Mouse (Mus musculus): ENCODE measurements at regions not wholly inside any gene's neighbourhood (a gene's known extent, or its start where the extent isn't known, plus 50 kb on each side); places are given as distances from the start of the nearest gene placed in this dataset.

- Histone ChIP-seq H3K4me3 (ENCODE audit: low read depth, low read length) (no peak overlapping the region), H3K4me2 (ENCODE audit: low read depth, severe bottlenecking) (no peak overlapping the region), H3K36me3 (ENCODE audit: control insufficient read depth, insufficient read depth, low read length) (no peaks in the 10 kb centered on the region), H3K9me3 (ENCODE audit: control insufficient read depth, low read length) (no peaks in the 10 kb centered on the region), H3K27ac (replicated peaks; ENCODE audit: low read depth, low read length) (no peak overlapping the region), H3K4me1 (ENCODE audit: control insufficient read depth, insufficient read depth, low read length) (peaks cover 7% of the 10 kb centered on the region; the same call in 1 of the 2 replicates), H3K9ac (ENCODE audit: low read length) (no peak overlapping the region), H3K27me3 (ENCODE audit: control insufficient read depth, insufficient read depth, low read length) (no peaks in the 10 kb centered on the region; the same call in 1 of the 2 replicates)
- DNase-seq (ENCODE audit: low spot score) (no peak), ATAC-seq (ENCODE audit: insufficient number of reproducible peaks, low FRiP score, low TSS enrichment, low read depth) (no peak)
- WGBS = 42% methylated on average over 12 of the region's 12 CpGs
Observed at GRCm38 (mm10) chr5:112002856-112003660, 249.3 kb downstream of the Cryba4 start.

- 69% methylated on average over 3 of the region's 3 CpGs for WGBS
- Histone ChIP-seq H3K36me3 (ENCODE audit: control insufficient read depth, insufficient read depth, low read length) (no peaks in the 10 kb centered on the region), H3K27me3 (ENCODE audit: control insufficient read depth, insufficient read depth, low read length) (peaks cover 4% of the 10 kb centered on the region; the same call in 1 of the 2 replicates)
Observed at GRCm38 (mm10) chr5:112004041-112004440, 248.3 kb downstream of the Cryba4 start.

GRCm38 (mm10) chr5:112012505-112013164 lies 239.7 kb downstream of the Cryba4 start:
- Histone ChIP-seq H3K4me1 (ENCODE audit: control insufficient read depth, insufficient read depth, low read length) (0 out of 2 replicates have a peak, but pooled peaks cover 7% of the 10 kb centered on the region), H3K27ac (replicated peaks; ENCODE audit: low read depth, low read length) (no peak overlapping the region), H3K27me3 (ENCODE audit: control insufficient read depth, insufficient read depth, low read length) (peaks cover 11% of the 10 kb centered on the region; the same call in 1 of the 2 replicates), H3K9me3 (ENCODE audit: control insufficient read depth, low read length) (no peaks in the 10 kb centered on the region), H3K36me3 (ENCODE audit: control insufficient read depth, insufficient read depth, low read length) (no peaks in the 10 kb centered on the region), H3K4me3 (ENCODE audit: low read depth, low read length) (no peak overlapping the region), H3K4me2 (ENCODE audit: low read depth, severe bottlenecking) (no peak overlapping the region), H3K9ac (ENCODE audit: low read length) (no peak overlapping the region)
- DNase-seq (ENCODE audit: low spot score) = no peak
- 25% methylated on average over 9 of the region's 9 CpGs for WGBS
- no peak for ATAC-seq (ENCODE audit: insufficient number of reproducible peaks, low FRiP score, low TSS enrichment, low read depth)

More at GRCm38 (mm10) chr5:112004041-112004440, 248.3 kb downstream of the Cryba4 start:
- H3K4me1 ChIP-seq (ENCODE audit: control insufficient read depth, insufficient read depth, low read length) = peaks cover 7% of the 10 kb centered on the region; the same call in 1 of the 2 replicates
- ATAC-seq (ENCODE audit: insufficient number of reproducible peaks, low FRiP score, low TSS enrichment, low read depth) (no peak), DNase-seq (ENCODE audit: low spot score) (no peak)
- no peak overlapping the region for H3K27ac ChIP-seq (replicated peaks; ENCODE audit: low read depth, low read length)
- H3K9me3 ChIP-seq (ENCODE audit: control insufficient read depth, low read length) = no peaks in the 10 kb centered on the region
- H3K4me3 ChIP-seq (ENCODE audit: low read depth, low read length) = no peak overlapping the region
- no peak overlapping the region for H3K9ac ChIP-seq (ENCODE audit: low read length)
- H3K4me2 ChIP-seq (ENCODE audit: low read depth, severe bottlenecking) = no peak overlapping the region

GRCm38 (mm10) chr5:112018925-112019324 lies 233.4 kb downstream of the Cryba4 start:
- H3K27ac ChIP-seq (replicated peaks; ENCODE audit: low read depth, low read length) = no peak overlapping the region
- H3K4me1 ChIP-seq (ENCODE audit: control insufficient read depth, insufficient read depth, low read length) = 0 out of 2 replicates have a peak, but pooled peaks cover 4% of the 10 kb centered on the region
- no peak for DNase-seq (ENCODE audit: low spot score)
- H3K4me2 ChIP-seq (ENCODE audit: low read depth, severe bottlenecking) = no peak overlapping the region
- H3K27me3 ChIP-seq (ENCODE audit: control insufficient read depth, insufficient read depth, low read length) = no peaks in the 10 kb centered on the region
- 79% methylated on average over 7 of the region's 7 CpGs for WGBS
- ATAC-seq (ENCODE audit: insufficient number of reproducible peaks, low FRiP score, low TSS enrichment, low read depth) = no peak
- no peaks in the 10 kb centered on the region for H3K36me3 ChIP-seq (ENCODE audit: control insufficient read depth, insufficient read depth, low read length)
- H3K9ac ChIP-seq (ENCODE audit: low read length) = no peak overlapping the region
- H3K9me3 ChIP-seq (ENCODE audit: control insufficient read depth, low read length) = no peaks in the 10 kb centered on the region
- no peak overlapping the region for H3K4me3 ChIP-seq (ENCODE audit: low read depth, low read length)

GRCm38 (mm10) chr5:112020882-112021281 lies 231.4 kb downstream of the Cryba4 start:
- Histone ChIP-seq H3K9me3 (ENCODE audit: control insufficient read depth, low read length) (no peaks in the 10 kb centered on the region), H3K4me2 (ENCODE audit: low read depth, severe bottlenecking) (no peak overlapping the region), H3K27me3 (ENCODE audit: control insufficient read depth, insufficient read depth, low read length) (no peaks in the 10 kb centered on the region), H3K4me3 (ENCODE audit: low read depth, low read length) (no peak overlapping the region), H3K27ac (replicated peaks; ENCODE audit: low read depth, low read length) (no peak overlapping the region), H3K4me1 (ENCODE audit: control insufficient read depth, insufficient read depth, low read length) (no peaks in the 10 kb centered on the region), H3K36me3 (ENCODE audit: control insufficient read depth, insufficient read depth, low read length) (no peaks in the 10 kb centered on the region), H3K9ac (ENCODE audit: low read length) (no peak overlapping the region)
- DNase-seq (ENCODE audit: low spot score) = no peak
- WGBS = 67% methylated on average over 2 of the region's 2 CpGs
- no peak for ATAC-seq (ENCODE audit: insufficient number of reproducible peaks, low FRiP score, low TSS enrichment, low read depth)

GRCm38 (mm10) chr5:112029955-112030354 lies 222.4 kb downstream of the Cryba4 start:
- Histone ChIP-seq H3K4me2 (ENCODE audit: low read depth, severe bottlenecking) (no peak overlapping the region), H3K4me3 (ENCODE audit: low read depth, low read length) (no peak overlapping the region), H3K4me1 (ENCODE audit: control insufficient read depth, insufficient read depth, low read length) (peaks cover 7% of the 10 kb centered on the region), H3K36me3 (ENCODE audit: control insufficient read depth, insufficient read depth, low read length) (no peaks in the 10 kb centered on the region), H3K9ac (ENCODE audit: low read length) (no peak overlapping the region), H3K9me3 (ENCODE audit: control insufficient read depth, low read length) (no peaks in the 10 kb centered on the region), H3K27me3 (ENCODE audit: control insufficient read depth, insufficient read depth, low read length) (no peaks in the 10 kb centered on the region), H3K27ac (replicated peaks; ENCODE audit: low read depth, low read length) (no peak overlapping the region)
- ATAC-seq (ENCODE audit: insufficient number of reproducible peaks, low FRiP score, low TSS enrichment, low read depth) (no peak), DNase-seq (ENCODE audit: low spot score) (no peak)
- WGBS = 51% methylated on average over 11 of the region's 11 CpGs

- H3K4me2 ChIP-seq (ENCODE audit: low read depth, severe bottlenecking) = no peak overlapping the region
- H3K9ac ChIP-seq (ENCODE audit: low read length) = no peak overlapping the region
- no peak overlapping the region for H3K4me3 ChIP-seq (ENCODE audit: low read depth, low read length)
- no peaks in the 10 kb centered on the region for H3K36me3 ChIP-seq (ENCODE audit: control insufficient read depth, insufficient read depth, low read length)
- no peak for ATAC-seq (ENCODE audit: insufficient number of reproducible peaks, low FRiP score, low TSS enrichment, low read depth)
- H3K4me1 ChIP-seq (ENCODE audit: control insufficient read depth, insufficient read depth, low read length) = peaks cover 6% of the 10 kb centered on the region
- no peak overlapping the region for H3K27ac ChIP-seq (replicated peaks; ENCODE audit: low read depth, low read length)
- DNase-seq (ENCODE audit: low spot score) = no peak
- H3K9me3 ChIP-seq (ENCODE audit: control insufficient read depth, low read length) = no peaks in the 10 kb centered on the region
- H3K27me3 ChIP-seq (ENCODE audit: control insufficient read depth, insufficient read depth, low read length) = no peaks in the 10 kb centered on the region
Observed at GRCm38 (mm10) chr5:112032036-112032435, 220.3 kb downstream of the Cryba4 start.

GRCm38 (mm10) chr5:112035426-112035825 lies 216.9 kb downstream of the Cryba4 start:
- ATAC-seq (ENCODE audit: insufficient number of reproducible peaks, low FRiP score, low TSS enrichment, low read depth) (no peak), DNase-seq (ENCODE audit: low spot score) (no peak)
- no peak overlapping the region for H3K4me3 ChIP-seq (ENCODE audit: low read depth, low read length)
- no peak overlapping the region for H3K9ac ChIP-seq (ENCODE audit: low read length)
- 71% methylated on average over 8 of the region's 8 CpGs for WGBS
- H3K27me3 ChIP-seq (ENCODE audit: control insufficient read depth, insufficient read depth, low read length) = no peaks in the 10 kb centered on the region
- no peak overlapping the region for H3K4me2 ChIP-seq (ENCODE audit: low read depth, severe bottlenecking)
- H3K4me1 ChIP-seq (ENCODE audit: control insufficient read depth, insufficient read depth, low read length) = peaks cover 2% of the 10 kb centered on the region; the same call in 1 of the 2 replicates
- H3K9me3 ChIP-seq (ENCODE audit: control insufficient read depth, low read length) = no peaks in the 10 kb centered on the region
- H3K27ac ChIP-seq (replicated peaks; ENCODE audit: low read depth, low read length) = no peak overlapping the region
- H3K36me3 ChIP-seq (ENCODE audit: control insufficient read depth, insufficient read depth, low read length) = no peaks in the 10 kb centered on the region
